Mouse (Mus musculus) neural tube, embryonic 14.5 days (tissue): ENCODE measurements at regions not wholly inside any gene's neighbourhood (a gene's known extent, or its start where the extent isn't known, plus 50 kb on each side); places are given as distances from the start of the nearest gene placed in this dataset.

Source experiments
- ATAC-seq: fragments of 200-750 bp; cut with Nextera tagmentation; 2 replicates; pipeline ENCODE4 v1.8.0; 2017; ENCODE audit warnings: low read depth, mild to moderate bottlenecking, moderate TSS enrichment, moderate library complexity
- H3K27ac ChIP-seq: fragments of 300-500 bp; sonication (generic); 2 replicates; pipeline ENCODE4 v1.5.1; 2014; ENCODE audit warnings: low read depth, mild to moderate bottlenecking, control low read depth, low read length, moderate library complexity, mixed read lengths
- H3K27me3 ChIP-seq: fragments of 300-500 bp; sonication (generic); 2 replicates; pipeline ENCODE4 v1.6.1; 2014; ENCODE audit warnings: low read length; ENCODE audit not compliant: control insufficient read depth, insufficient read depth
- H3K36me3 ChIP-seq: fragments of 300-500 bp; sonication (generic); 2 replicates; pipeline ENCODE4 v1.6.1; 2014; ENCODE audit warnings: low read length, mixed read lengths; ENCODE audit not compliant: control insufficient read depth, insufficient read depth
- H3K4me1 ChIP-seq: fragments of 300-500 bp; sonication (generic); 2 replicates; pipeline ENCODE4 v1.6.1; 2014; ENCODE audit warnings: low read length; ENCODE audit not compliant: control insufficient read depth, insufficient read depth
- H3K4me2 ChIP-seq: fragments of 300-500 bp; sonication (generic); 2 replicates; pipeline ENCODE4 v1.6.1; 2014; ENCODE audit warnings: mild to moderate bottlenecking, low read depth, low read length, control low read depth
- H3K4me3 ChIP-seq: fragments of 300-500 bp; sonication (generic); 2 replicates; pipeline ENCODE4 v1.5.1; 2014; ENCODE audit warnings: low read depth, low read length, control low read depth, mixed read lengths
- H3K9ac ChIP-seq: fragments of 300-500 bp; sonication (generic); replicated peaks from 2 replicates; pipeline ENCODE4 v1.6.1; 2014; ENCODE audit warnings: low read depth, mild to moderate bottlenecking, control low read depth, low read length, mixed read lengths
- H3K9me3 ChIP-seq: fragments of 300-500 bp; sonication (generic); 2 replicates; pipeline ENCODE4 v1.6.1; 2016; ENCODE audit warnings: low read length; ENCODE audit not compliant: control insufficient read depth
- WGBS: fragments of 180-500 bp; shearing (Covaris S2); extraction: QIAGEN DNeasy Blood & Tissue Kit; methylation state at CpG from one replicate; pipeline ENCODE4 v1.1.7; 2014; 5-methylcytosine and 5-hydroxymethylcytosine counted together

GRCm38 (mm10) chr16:7767691-7768090 lies 657.2 kb downstream of the Tmem114 start:
- H3K9me3 ChIP-seq: no peaks in the 10 kb centered on the region
- H3K4me3 ChIP-seq: no peak overlapping the region
- H3K36me3 ChIP-seq: no peaks in the 10 kb centered on the region
- H3K4me2 ChIP-seq: no peak overlapping the region
- no peaks in the 10 kb centered on the region for H3K4me1 ChIP-seq
- no peaks in the 10 kb centered on the region for H3K27me3 ChIP-seq
- ATAC-seq: no peak
- H3K27ac ChIP-seq: no peak overlapping the region
- WGBS: 92% methylated on average over 4 of the region's 4 CpGs
- no peak overlapping the region for H3K9ac ChIP-seq

GRCm38 (mm10) chr16:7764383-7764782 lies 660.6 kb downstream of the Tmem114 start:
- ATAC-seq: no peak
- Histone ChIP-seq H3K36me3 (no peaks in the 10 kb centered on the region), H3K4me2 (no peak overlapping the region), H3K27me3 (no peaks in the 10 kb centered on the region), H3K9ac (no peak overlapping the region), H3K4me1 (no peaks in the 10 kb centered on the region), H3K9me3 (no peaks in the 10 kb centered on the region), H3K4me3 (no peak overlapping the region), H3K27ac (no peak overlapping the region)
- 20% methylated on average over 6 of the region's 6 CpGs for WGBS

GRCm38 (mm10) chr16:7728186-7728585 lies 696.8 kb downstream of the Tmem114 start:
- Histone ChIP-seq H3K4me1 (no peaks in the 10 kb centered on the region), H3K4me2 (no peak overlapping the region), H3K36me3 (no peaks in the 10 kb centered on the region), H3K27ac (no peak overlapping the region), H3K4me3 (no peak overlapping the region), H3K9ac (no peak overlapping the region), H3K27me3 (no peaks in the 10 kb centered on the region), H3K9me3 (no peaks in the 10 kb centered on the region)
- ATAC-seq: no peak
- 91% methylated on average over 2 of the region's 2 CpGs for WGBS

- Histone ChIP-seq H3K4me1 (no peaks in the 10 kb centered on the region), H3K4me3 (no peak overlapping the region), H3K4me2 (no peak overlapping the region), H3K9ac (no peak overlapping the region), H3K27me3 (no peaks in the 10 kb centered on the region), H3K27ac (no peak overlapping the region), H3K9me3 (no peaks in the 10 kb centered on the region), H3K36me3 (no peaks in the 10 kb centered on the region)
- WGBS: 88% methylated on average over 1 of the region's 1 CpGs
- no peak for ATAC-seq
Observed at GRCm38 (mm10) chr16:7725225-7725624, 699.7 kb downstream of the Tmem114 start.

- Histone ChIP-seq H3K4me1 (no peaks in the 10 kb centered on the region), H3K9me3 (no peaks in the 10 kb centered on the region), H3K9ac (no peak overlapping the region), H3K4me3 (no peak overlapping the region), H3K27ac (no peak overlapping the region), H3K4me2 (no peak overlapping the region), H3K36me3 (no peaks in the 10 kb centered on the region), H3K27me3 (no peaks in the 10 kb centered on the region)
- 55% methylated on average over 4 of the region's 4 CpGs for WGBS
- no peak for ATAC-seq
Observed at GRCm38 (mm10) chr16:7701471-7701870, 723.5 kb downstream of the Tmem114 start.

DNA sequence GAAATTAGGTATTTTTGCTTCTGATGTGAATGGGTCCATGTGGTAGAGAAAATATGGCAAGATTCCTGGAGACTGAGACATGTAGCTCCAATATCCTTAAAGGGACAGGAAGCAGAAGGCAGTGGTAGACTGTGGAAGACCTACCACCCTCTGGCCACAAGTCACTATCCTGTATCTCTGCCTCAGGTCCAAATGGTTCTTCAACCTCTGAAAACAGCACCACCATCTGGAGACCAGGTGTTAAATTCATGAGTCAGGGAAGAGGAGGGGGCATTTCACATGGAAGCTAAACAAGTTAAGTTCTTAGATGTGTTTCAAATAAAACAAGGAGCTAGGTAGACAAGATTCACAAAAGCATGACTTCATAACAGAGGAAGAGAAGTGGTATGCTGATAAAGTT lies 739.5 kb downstream of the Tmem114 start:
- no peak overlapping the region for H3K9ac ChIP-seq
- ATAC-seq: no peak
- no peak overlapping the region for H3K27ac ChIP-seq
- no peaks in the 10 kb centered on the region for H3K9me3 ChIP-seq
- H3K4me1 ChIP-seq: no peaks in the 10 kb centered on the region
- no peaks in the 10 kb centered on the region for H3K27me3 ChIP-seq
- H3K4me3 ChIP-seq: no peak overlapping the region
- H3K4me2 ChIP-seq: no peak overlapping the region
- H3K36me3 ChIP-seq: no peaks in the 10 kb centered on the region

DNA sequence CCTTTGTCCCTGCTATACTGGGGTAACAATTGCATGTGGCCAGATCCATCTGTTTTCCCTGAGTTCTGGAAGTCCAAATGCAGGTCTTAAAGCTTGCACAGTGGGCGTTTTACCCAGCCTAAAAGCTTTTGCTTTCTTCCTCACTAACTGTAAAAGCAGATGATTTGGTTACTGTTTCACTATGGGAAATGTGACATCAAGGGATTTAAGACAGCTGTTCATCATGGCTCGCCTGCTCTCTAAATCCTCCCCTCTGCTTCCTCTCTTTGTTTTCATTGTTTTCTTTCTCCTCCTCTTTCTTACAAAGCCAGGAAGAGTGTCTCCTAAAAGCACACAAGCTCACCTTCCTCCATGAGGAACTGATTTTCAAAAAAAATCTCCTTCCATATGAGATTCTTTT lies 758.8 kb downstream of the Tmem114 start:
- H3K27me3 ChIP-seq: no peaks in the 10 kb centered on the region
- no peaks in the 10 kb centered on the region for H3K9me3 ChIP-seq
- H3K36me3 ChIP-seq: no peaks in the 10 kb centered on the region
- H3K4me1 ChIP-seq: no peaks in the 10 kb centered on the region
- H3K4me2 ChIP-seq: no peak overlapping the region
- 9% methylated on average over 2 of the region's 2 CpGs for WGBS
- H3K4me3 ChIP-seq: no peak overlapping the region
- H3K9ac ChIP-seq: no peak overlapping the region
- ATAC-seq: no peak
- no peak overlapping the region for H3K27ac ChIP-seq

DNA sequence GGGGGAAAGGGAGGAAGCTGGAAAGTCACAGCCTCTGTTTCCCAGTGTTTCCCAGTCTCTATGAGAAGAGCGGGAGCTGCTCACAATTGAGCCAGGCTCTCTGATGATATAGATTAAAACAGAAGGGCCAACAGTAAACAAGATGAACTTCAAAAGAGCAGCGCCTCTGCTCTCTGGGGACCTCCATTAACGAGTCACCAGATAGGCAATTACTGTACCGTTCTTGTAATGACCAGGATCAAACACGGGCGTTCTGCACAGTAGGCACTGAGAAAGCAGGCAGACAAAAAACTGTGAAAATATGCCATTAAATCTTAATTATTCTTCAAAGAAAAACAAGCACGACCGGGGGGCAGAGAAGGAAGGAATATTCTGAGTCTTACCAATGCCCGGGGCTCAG lies 766.8 kb downstream of the Tmem114 start:
- H3K27me3 ChIP-seq: no peaks in the 10 kb centered on the region
- 46% methylated on average over 9 of the region's 9 CpGs for WGBS
- H3K9ac ChIP-seq: no peak overlapping the region
- H3K9me3 ChIP-seq: no peaks in the 10 kb centered on the region
- H3K27ac ChIP-seq: no peak overlapping the region
- H3K36me3 ChIP-seq: no peaks in the 10 kb centered on the region
- no peaks in the 10 kb centered on the region for H3K4me1 ChIP-seq
- no peak overlapping the region for H3K4me3 ChIP-seq
- no peak overlapping the region for H3K4me2 ChIP-seq
- ATAC-seq: no peak

GRCm38 (mm10) chr16:7654451-7654850 lies 770.5 kb downstream of the Tmem114 start:
- Histone ChIP-seq H3K4me1 (no peaks in the 10 kb centered on the region), H3K9ac (no peak overlapping the region), H3K27ac (no peak overlapping the region), H3K36me3 (no peaks in the 10 kb centered on the region), H3K9me3 (no peaks in the 10 kb centered on the region), H3K4me2 (no peak overlapping the region), H3K4me3 (no peak overlapping the region), H3K27me3 (no peaks in the 10 kb centered on the region)
- 93% methylated on average over 6 of the region's 6 CpGs for WGBS
- no peak for ATAC-seq

DNA sequence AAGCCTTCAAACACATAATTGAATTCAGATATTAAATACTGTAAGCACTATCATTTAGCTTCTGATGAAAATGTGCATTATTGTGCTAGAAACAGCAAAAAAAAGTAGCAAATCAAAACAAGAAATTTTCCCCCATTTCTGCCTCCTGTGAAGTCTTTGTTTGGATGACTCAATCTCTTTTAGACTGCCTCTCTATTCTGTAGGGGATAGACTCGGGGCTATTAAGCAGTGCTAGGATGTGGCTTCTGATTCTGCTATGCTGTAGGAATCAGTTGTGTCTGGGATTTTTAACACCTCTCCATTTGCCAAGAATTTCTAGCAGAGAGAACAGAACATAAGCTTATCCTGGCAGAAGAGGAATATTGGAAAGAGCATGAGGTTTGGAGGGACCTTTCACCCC lies 775.2 kb downstream of the Tmem114 start:
- no peaks in the 10 kb centered on the region for H3K4me1 ChIP-seq
- ATAC-seq: no peak
- no peak overlapping the region for H3K4me3 ChIP-seq
- 29% methylated on average over 1 of the region's 1 CpGs for WGBS
- H3K36me3 ChIP-seq: no peaks in the 10 kb centered on the region
- H3K9me3 ChIP-seq: no peaks in the 10 kb centered on the region
- H3K27me3 ChIP-seq: no peaks in the 10 kb centered on the region
- H3K27ac ChIP-seq: no peak overlapping the region
- H3K9ac ChIP-seq: no peak overlapping the region
- H3K4me2 ChIP-seq: no peak overlapping the region
